Mouse (Mus musculus) intestine, embryonic 14.5 days (tissue): ENCODE measurements around the gene Denr. TPM values are rescaled to one million over a fixed set of nuclear protein-coding genes. Genes with fewer than 3 reads are reported as not detected.
A peak's percentile ranks its signal among the peaks of the same experiment; 100 is the strongest.

ENCODE experiments used
- ATAC-seq: fragments of 200-750 bp; cut with Nextera tagmentation; replicated peaks from 2 replicates; pipeline ENCODE4 v1.8.0; 2017; ENCODE audit warnings: low read depth, moderate number of reproducible peaks, moderate TSS enrichment, moderate library complexity; ENCODE audit not compliant: low FRiP score, low TSS enrichment
- DNase-seq: peaks from one replicate; pipeline ENCODE4 v3.0.0-alpha.2; 2018; ENCODE audit warnings: low spot score
- H3K27ac ChIP-seq: fragments of 300-500 bp; sonication (generic); 2 replicates; pipeline ENCODE4 v1.5.1; 2014; ENCODE audit warnings: low read depth, mild to moderate bottlenecking, control low read depth
- H3K27me3 ChIP-seq: fragments of 300-500 bp; sonication (generic); replicated peaks from 2 replicates; pipeline ENCODE4 v1.6.1; 2014; ENCODE audit warnings: low read length, control low read depth; ENCODE audit not compliant: control insufficient read depth, insufficient read depth
- H3K36me3 ChIP-seq: fragments of 300-500 bp; sonication (generic); 2 replicates; pipeline ENCODE4 v1.6.1; 2014; ENCODE audit warnings: low read length, control low read depth; ENCODE audit not compliant: control insufficient read depth, insufficient read depth
- H3K4me1 ChIP-seq: fragments of 300-500 bp; sonication (generic); replicated peaks from 2 replicates; pipeline ENCODE4 v1.6.1; 2014; ENCODE audit warnings: low read length, control low read depth, mixed read lengths; ENCODE audit not compliant: control insufficient read depth, insufficient read depth
- H3K4me2 ChIP-seq: fragments of 300-500 bp; sonication (generic); 2 replicates; pipeline ENCODE4 v1.6.1; 2014; ENCODE audit warnings: low read length
- H3K4me3 ChIP-seq: fragments of 300-500 bp; sonication (generic); 2 replicates; pipeline ENCODE4 v1.5.1; 2014; ENCODE audit warnings: low read depth, low read length, control low read depth, mixed read lengths
- H3K9ac ChIP-seq: fragments of 300-500 bp; sonication (generic); 2 replicates; pipeline ENCODE4 v1.6.1; 2014; ENCODE audit warnings: mild to moderate bottlenecking, low read length
- H3K9me3 ChIP-seq: fragments of 300-500 bp; sonication (generic); 2 replicates; pipeline ENCODE4 v1.6.1; 2016; ENCODE audit warnings: low read length, control low read depth; ENCODE audit not compliant: control insufficient read depth
- WGBS: fragments of 180-500 bp; shearing (Covaris S2); extraction: QIAGEN DNeasy Blood & Tissue Kit; methylation state at CpG from one replicate; pipeline ENCODE4 v1.1.7; 2014; 5-methylcytosine and 5-hydroxymethylcytosine counted together
- polyA plus RNA-seq: library from polyadenylated mRNA; unstranded; fragments of >200 nt; fragmentation: Nextera tagmentation; extraction: Ambion mirVana; gene quantifications from 2 replicates; pipeline ENCODE4 v1.2.1, GENCODE M21; 2014

Denr gene
- polyA plus RNA-seq, 1 experiment from 2014 or later: 118 TPM

- H3K9me3 ChIP-seq: no peaks in the 10 kb centered on the region
- no peak for ATAC-seq
- H3K4me2 ChIP-seq: peak overlapping the region; percentile 38
- no peaks in the 10 kb centered on the region for H3K27me3 ChIP-seq
- DNase-seq: no peak
- WGBS: 48% methylated on average over 14 of the region's 14 CpGs
- no peak overlapping the region for H3K9ac ChIP-seq
- peak overlapping the region; percentile 20 for H3K4me3 ChIP-seq
- H3K36me3 ChIP-seq: no peaks in the 10 kb centered on the region
- H3K4me1 ChIP-seq: peaks cover 23% of the 10 kb centered on the region
- no peak overlapping the region for H3K27ac ChIP-seq
Measured at GRCm38 (mm10) chr5:123878056-123878455, 28.9 kb upstream of the Denr start.

GRCm38 (mm10) chr5:123879928-123880327 is 27.0 kb upstream of the Denr start, which contains the start of gene Hcar1:
Hcar1 (minus strand) TSS chr5:123880020.
- Histone ChIP-seq H3K4me2 (peak within 1 kb of the TSS; percentile 44), H3K36me3 (no peaks in the 10 kb centered on the region), H3K9ac (peak within 1 kb of the TSS; percentile 35), H3K4me1 (peaks cover 23% of the 10 kb centered on the region), H3K27ac (peak within 1 kb of the TSS; percentile 73), H3K9me3 (no peaks in the 10 kb centered on the region), H3K4me3 (peak within 1 kb of the TSS; percentile 0; the same call in 1 of the 2 replicates), H3K27me3 (no peaks in the 10 kb centered on the region)
- ATAC-seq (peak; percentile 75), DNase-seq (peak; percentile 61)
- WGBS: 21% methylated on average over 12 of the region's 12 CpGs

GRCm38 (mm10) chr5:123880778-123881177 is 26.2 kb upstream of the Denr start:
- H3K27ac ChIP-seq: no peak overlapping the region
- H3K27me3 ChIP-seq: no peaks in the 10 kb centered on the region
- no peak overlapping the region for H3K9ac ChIP-seq
- no peak overlapping the region for H3K4me2 ChIP-seq
- WGBS: 83% methylated on average over 14 of the region's 14 CpGs
- ATAC-seq (no peak), DNase-seq (no peak)
- H3K4me3 ChIP-seq: no peak overlapping the region
- no peaks in the 10 kb centered on the region for H3K36me3 ChIP-seq
- H3K9me3 ChIP-seq: no peaks in the 10 kb centered on the region
- H3K4me1 ChIP-seq: peaks cover 23% of the 10 kb centered on the region

- Histone ChIP-seq H3K4me3 (no peak overlapping the region), H3K27ac (no peak overlapping the region), H3K4me1 (peaks cover 14% of the 10 kb centered on the region), H3K9ac (no peak overlapping the region), H3K36me3 (no peaks in the 10 kb centered on the region), H3K4me2 (no peak overlapping the region), H3K27me3 (no peaks in the 10 kb centered on the region), H3K9me3 (no peaks in the 10 kb centered on the region)
- ATAC-seq: no peak
- 65% methylated on average over 7 of the region's 7 CpGs for WGBS
- DNase-seq: no peak
Measured at GRCm38 (mm10) chr5:123883891-123884290, 23.1 kb upstream of the Denr start.

GRCm38 (mm10) chr5:123884332-123884731 is 22.6 kb upstream of the Denr start:
- Histone ChIP-seq H3K4me3 (no peak overlapping the region), H3K27me3 (no peaks in the 10 kb centered on the region), H3K4me2 (no peak overlapping the region), H3K9me3 (no peaks in the 10 kb centered on the region), H3K9ac (no peak overlapping the region), H3K36me3 (no peaks in the 10 kb centered on the region), H3K27ac (no peak overlapping the region), H3K4me1 (peaks cover 12% of the 10 kb centered on the region)
- ATAC-seq (no peak), DNase-seq (no peak)
- WGBS: 72% methylated on average over 10 of the region's 10 CpGs

GRCm38 (mm10) chr5:123886365-123886764 is 20.6 kb upstream of the Denr start:
- no peaks in the 10 kb centered on the region for H3K4me1 ChIP-seq
- H3K27me3 ChIP-seq: no peaks in the 10 kb centered on the region
- ATAC-seq: no peak
- no peaks in the 10 kb centered on the region for H3K36me3 ChIP-seq
- H3K9me3 ChIP-seq: no peaks in the 10 kb centered on the region
- no peak overlapping the region for H3K9ac ChIP-seq
- no peak for DNase-seq
- WGBS: 77% methylated on average over 3 of the region's 3 CpGs
- H3K4me3 ChIP-seq: no peak overlapping the region
- H3K27ac ChIP-seq: no peak overlapping the region
- H3K4me2 ChIP-seq: no peak overlapping the region

GRCm38 (mm10) chr5:123890312-123890711 is 16.7 kb upstream of the Denr start:
- no peak for DNase-seq
- H3K4me2 ChIP-seq: no peak overlapping the region
- no peaks in the 10 kb centered on the region for H3K27me3 ChIP-seq
- no peak overlapping the region for H3K27ac ChIP-seq
- H3K36me3 ChIP-seq: no peaks in the 10 kb centered on the region
- ATAC-seq: no peak
- H3K9me3 ChIP-seq: no peaks in the 10 kb centered on the region
- H3K9ac ChIP-seq: no peak overlapping the region
- H3K4me3 ChIP-seq: no peak overlapping the region
- no peaks in the 10 kb centered on the region for H3K4me1 ChIP-seq
- 78% methylated on average over 2 of the region's 2 CpGs for WGBS

GRCm38 (mm10) chr5:123890987-123891386 is 16.0 kb upstream of the Denr start:
- DNase-seq (no peak), ATAC-seq (no peak)
- H3K27me3 ChIP-seq: no peaks in the 10 kb centered on the region
- H3K9ac ChIP-seq: no peak overlapping the region
- H3K9me3 ChIP-seq: no peaks in the 10 kb centered on the region
- no peak overlapping the region for H3K27ac ChIP-seq
- H3K4me1 ChIP-seq: no peaks in the 10 kb centered on the region
- no peak overlapping the region for H3K4me3 ChIP-seq
- H3K36me3 ChIP-seq: no peaks in the 10 kb centered on the region
- 77% methylated on average over 5 of the region's 5 CpGs for WGBS
- no peak overlapping the region for H3K4me2 ChIP-seq

- Histone ChIP-seq H3K4me1 (no peaks in the 10 kb centered on the region), H3K4me3 (no peak overlapping the region), H3K4me2 (no peak overlapping the region), H3K9ac (no peak overlapping the region), H3K27ac (no peak overlapping the region), H3K9me3 (no peaks in the 10 kb centered on the region), H3K36me3 (no peaks in the 10 kb centered on the region), H3K27me3 (no peaks in the 10 kb centered on the region)
- no peak for DNase-seq
- 44% methylated on average over 6 of the region's 6 CpGs for WGBS
- 0 out of 2 replicates have a peak, but pooled peaks have one; percentile 19 for ATAC-seq
Measured at GRCm38 (mm10) chr5:123891669-123892068, 15.3 kb upstream of the Denr start.
